Mouse (Mus musculus): ENCODE results near the gene 2310039H08Rik. TPM values are rescaled to one million over a fixed set of nuclear protein-coding genes. Genes with fewer than 3 reads are reported as not detected.
A peak's percentile ranks its signal among the peaks of the same experiment; 100 is the strongest.

The 2310039H08Rik gene
- 10 to 100 TPM in 1 of 2 experiments, 1 to 10 TPM in 1; 7.5 to 10.5 TPM for total RNA-seq (2021)

- DNase-seq (ENCODE audit: extremely low spot score in 1 of 2, low spot score in 1 of 2), result peak; percentile 67 to 83
These were observed at the start of gene 2310039H08Rik for GRCm38 (mm10) chr17:46772404-46773277. TSS of gene 2310039H08Rik (plus strand) at chr17:46772635.

DNA sequence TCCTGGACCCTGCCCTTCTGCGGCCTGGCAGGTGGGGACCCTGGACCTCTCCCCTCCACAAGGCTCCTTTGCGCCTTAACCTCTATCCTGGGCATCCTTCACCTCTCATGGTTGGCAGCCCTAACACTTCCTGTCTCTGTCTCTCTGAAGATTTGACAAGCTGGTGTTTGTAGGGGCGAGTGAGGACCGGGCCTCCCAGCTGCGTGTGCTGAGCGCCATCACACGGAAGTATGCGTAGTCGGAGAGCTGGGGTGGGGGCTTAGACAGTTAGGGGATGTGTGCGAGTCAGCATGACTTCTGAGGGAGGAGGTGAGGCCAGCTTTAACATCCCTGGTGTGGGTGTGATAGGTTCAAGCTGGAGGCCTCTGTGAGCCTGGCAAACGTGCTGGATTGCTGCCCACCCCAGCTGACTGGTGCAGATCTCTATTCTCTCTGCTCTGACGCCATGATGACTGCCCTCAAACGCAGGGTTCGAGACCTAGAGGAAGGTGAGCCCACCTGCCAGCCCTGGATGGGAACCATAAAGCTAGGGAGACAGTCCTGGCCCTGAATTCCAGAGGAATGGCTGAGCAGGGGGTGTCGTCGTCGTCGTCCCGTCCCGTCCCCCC lies 47.9 kb upstream of the 2310039H08Rik start:
- no peak for DNase-seq (ENCODE audit: extremely low spot score in 1 of 2, low spot score in 1 of 2)

DNA sequence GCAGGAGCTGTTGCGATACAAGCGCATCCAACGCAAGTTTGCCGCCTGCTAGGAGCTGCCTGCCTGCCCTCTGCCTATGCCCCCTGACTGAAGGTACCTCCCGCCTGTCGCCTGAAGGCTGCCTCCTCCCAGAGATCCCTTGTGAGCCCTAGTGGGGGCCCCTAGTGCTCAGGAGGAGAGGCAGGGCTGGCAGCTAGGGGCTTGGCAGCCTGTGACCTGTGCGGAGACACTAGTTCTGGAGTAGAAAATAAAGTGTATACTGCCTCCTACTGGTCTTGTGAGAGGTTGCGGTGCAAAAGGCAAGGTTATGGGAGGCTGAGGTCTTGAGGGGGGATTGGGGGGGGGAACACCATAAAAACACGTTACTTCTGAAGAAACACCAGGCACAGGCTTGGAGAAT lies 47.2 kb upstream of the 2310039H08Rik start:
- DNase-seq (ENCODE audit: extremely low spot score in 1 of 2, low spot score in 1 of 2), result no peak

DNA sequence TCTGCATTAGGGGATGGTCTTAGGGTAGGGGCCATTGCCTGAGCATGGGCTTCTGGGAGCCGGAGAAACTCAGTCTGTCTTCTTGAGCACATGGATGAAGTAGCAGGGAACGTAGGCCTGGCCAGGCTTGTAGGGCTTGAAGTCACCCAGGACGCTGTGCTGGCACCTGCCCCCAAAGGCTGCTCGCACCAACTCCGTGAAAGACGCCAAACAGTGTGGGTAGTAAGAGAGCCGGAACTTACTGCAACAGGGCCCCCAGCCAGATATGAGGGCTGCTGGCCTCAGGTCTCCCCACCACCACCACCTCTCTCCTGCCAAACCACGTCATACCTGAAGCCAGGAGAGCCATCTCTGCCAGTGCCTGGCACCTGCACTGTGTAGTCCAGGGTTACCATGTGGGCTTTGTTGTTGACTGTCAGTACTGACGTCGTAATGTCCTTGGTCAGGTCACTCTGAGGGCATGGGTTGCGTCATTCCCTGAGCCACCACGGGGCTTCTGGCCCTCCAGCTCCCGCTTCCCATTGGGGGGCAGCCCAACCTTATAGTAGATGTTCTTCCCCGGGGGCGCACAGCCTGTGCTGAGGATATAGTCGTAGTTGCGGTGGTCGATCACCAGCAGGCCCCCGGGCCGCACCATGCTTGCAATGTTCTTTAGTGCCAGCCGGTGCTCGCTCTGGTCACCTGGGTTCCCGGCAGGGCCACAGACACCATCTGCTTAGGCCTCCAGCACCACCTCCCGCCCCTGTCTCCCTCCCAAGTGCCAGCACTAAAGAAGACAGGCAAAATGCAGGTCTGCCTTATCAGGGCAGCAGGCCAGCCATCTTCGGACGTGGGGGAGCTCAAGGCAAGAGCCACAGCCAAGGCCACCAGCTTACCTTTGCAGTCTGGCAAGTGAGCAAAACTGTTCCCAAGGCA lies 46.4 kb upstream of the 2310039H08Rik start:
- no peak for DNase-seq (ENCODE audit: extremely low spot score in 1 of 2, low spot score in 1 of 2)

DNA sequence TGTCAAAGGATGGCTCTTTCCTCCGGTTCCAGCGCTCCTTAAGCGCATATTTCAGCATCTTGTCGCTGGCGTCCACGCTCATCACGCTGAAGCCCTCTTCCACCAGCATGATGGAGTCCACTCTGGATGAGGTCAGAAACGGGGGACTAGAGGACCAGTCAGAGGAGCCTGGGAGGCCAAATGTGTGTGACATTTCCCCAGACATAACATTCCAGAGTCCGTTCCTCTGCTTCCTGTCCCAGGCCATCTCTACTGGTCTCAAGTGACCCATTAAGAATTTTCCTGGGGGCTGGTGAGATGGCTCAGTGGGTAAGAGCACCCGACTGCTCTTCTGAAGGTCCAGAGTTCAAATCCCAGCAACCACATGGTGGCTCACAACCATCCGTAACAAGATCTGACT lies 45.2 kb upstream of the 2310039H08Rik start:
- DNase-seq (ENCODE audit: extremely low spot score in 1 of 2, low spot score in 1 of 2), result no peak

DNA sequence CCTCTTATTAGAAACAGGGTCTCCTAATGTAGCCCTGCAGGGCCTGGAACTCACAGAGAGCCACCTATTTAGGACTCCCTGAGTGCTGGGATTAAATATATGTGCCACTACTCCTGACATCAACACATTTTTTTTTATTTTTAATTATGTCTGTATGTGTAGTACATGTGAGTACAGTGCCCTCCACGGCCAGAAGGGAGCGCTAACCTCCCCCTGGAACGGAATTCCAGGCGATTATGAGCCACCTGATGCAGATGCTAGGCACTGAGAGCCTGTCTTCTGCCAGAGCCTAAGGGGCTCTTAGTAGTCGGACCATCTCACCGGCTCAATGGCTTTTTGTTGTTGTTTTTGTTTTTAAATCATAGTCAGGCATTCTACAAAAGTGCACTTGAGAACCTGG lies 44.4 kb upstream of the 2310039H08Rik start:
- peak in 1 of 2 experiments; percentile 31 for DNase-seq (ENCODE audit: extremely low spot score in 1 of 2, low spot score in 1 of 2)

GRCm38 (mm10) chr17:46728496-46728895 lies 43.9 kb upstream of the 2310039H08Rik start:
- no peak for DNase-seq (ENCODE audit: extremely low spot score in 1 of 2, low spot score in 1 of 2)

GRCm38 (mm10) chr17:46728904-46729318 lies 43.5 kb upstream of the 2310039H08Rik start, which contains the start of gene Gnmt:
TSS of gene Gnmt (minus strand) at chr17:46729168.
- DNase-seq (ENCODE audit: extremely low spot score in 1 of 2, low spot score in 1 of 2), result no peak

GRCm38 (mm10) chr17:46734055-46734454 lies 38.4 kb upstream of the 2310039H08Rik start:
- no peak for DNase-seq (ENCODE audit: extremely low spot score in 1 of 2, low spot score in 1 of 2)

- DNase-seq (ENCODE audit: extremely low spot score in 1 of 2, low spot score in 1 of 2), result no peak
These were observed 37.1 kb upstream of the 2310039H08Rik start for GRCm38 (mm10) chr17:46735287-46735686.

- peak in 1 of 2 experiments; percentile 50 for DNase-seq (ENCODE audit: extremely low spot score in 1 of 2, low spot score in 1 of 2)
These were observed 36.3 kb upstream of the 2310039H08Rik start for GRCm38 (mm10) chr17:46736160-46736559.

DNA sequence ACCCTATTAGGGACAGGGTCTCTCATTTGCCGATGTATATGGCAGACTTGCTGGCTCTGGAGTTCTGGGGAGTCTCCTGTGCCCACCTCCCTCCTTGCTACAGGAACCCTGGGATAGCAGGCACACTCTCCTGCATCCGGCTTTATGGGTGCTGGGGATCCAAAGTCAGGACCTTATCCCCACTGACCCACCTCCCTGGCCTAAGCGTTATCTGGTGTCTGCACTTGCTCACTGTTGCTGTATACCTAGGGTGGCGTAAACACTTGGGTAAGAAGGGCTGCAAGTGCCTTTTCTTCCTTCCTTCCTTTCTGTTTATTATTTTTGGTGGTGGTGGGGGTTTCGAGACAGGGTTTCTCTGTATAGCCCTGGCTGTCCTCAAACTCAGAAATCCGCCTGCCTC lies 31.1 kb upstream of the 2310039H08Rik start:
- DNase-seq (ENCODE audit: extremely low spot score in 1 of 2, low spot score in 1 of 2), result no peak

DNA sequence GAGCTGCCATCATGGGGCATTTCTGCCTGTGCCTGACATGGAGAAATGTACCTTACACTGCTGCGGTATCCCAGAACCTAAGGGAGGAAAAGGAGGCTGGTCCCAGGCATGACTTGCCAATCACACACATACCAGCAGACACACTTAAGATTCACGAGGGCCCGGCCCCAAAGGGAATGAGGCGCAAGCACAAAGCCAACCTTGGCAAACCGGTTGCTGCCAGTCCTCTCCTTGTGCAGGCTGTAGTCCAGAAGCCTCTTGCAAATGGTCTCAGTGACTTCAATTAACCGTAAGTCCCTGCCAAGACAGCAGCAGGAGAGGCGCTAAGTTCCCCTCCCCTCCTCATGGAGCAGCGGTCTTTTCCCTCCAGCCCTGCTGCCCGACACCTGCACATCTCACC lies 29.4 kb upstream of the 2310039H08Rik start:
- no peak for DNase-seq (ENCODE audit: extremely low spot score in 1 of 2, low spot score in 1 of 2)

DNA sequence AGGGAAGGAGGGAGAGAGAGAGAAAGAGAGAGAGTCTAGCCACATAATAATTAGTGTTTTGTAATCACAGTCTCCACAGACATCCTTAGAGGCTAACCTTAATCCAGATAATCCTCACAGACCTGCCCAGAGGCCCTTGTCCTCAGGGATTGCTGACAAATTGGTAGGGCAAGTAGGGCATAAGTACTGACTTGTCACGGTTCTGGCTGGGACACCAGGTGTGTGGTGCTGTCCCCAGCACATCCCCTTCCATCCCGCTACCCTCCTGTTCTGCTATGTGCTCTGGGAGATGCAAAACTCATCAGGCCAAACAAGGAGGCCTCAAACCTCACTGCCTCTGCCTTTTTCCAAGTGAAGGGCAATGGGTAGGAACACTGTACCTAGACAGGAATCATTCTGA lies 26.9 kb upstream of the 2310039H08Rik start:
- no peak for DNase-seq (ENCODE audit: extremely low spot score in 1 of 2, low spot score in 1 of 2)

GRCm38 (mm10) chr17:46747234-46747633 lies 25.2 kb upstream of the 2310039H08Rik start:
- no peak for DNase-seq (ENCODE audit: extremely low spot score in 1 of 2, low spot score in 1 of 2)

- no peak for DNase-seq (ENCODE audit: extremely low spot score in 1 of 2, low spot score in 1 of 2)
These were observed 24.6 kb upstream of the 2310039H08Rik start for GRCm38 (mm10) chr17:46747806-46748205.

DNA sequence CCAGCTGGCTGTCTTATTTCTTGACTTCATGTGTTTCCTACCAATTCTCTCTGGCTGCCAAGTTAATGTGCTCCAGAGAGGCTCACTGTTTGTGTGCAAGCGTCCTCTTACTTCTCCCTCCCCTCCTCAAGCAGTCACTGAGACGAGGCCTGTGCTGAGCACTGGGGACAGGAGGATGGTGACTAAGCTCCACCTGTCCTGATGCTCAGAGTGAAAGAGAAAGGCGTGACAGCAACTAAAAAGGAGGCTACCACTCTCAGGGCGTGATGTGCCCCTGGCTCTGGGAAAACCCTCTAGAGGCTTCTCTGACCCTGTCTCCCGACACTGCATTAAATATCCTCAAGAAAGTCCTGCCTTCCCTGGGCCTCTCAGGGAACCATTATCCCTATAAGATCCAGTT lies 23.2 kb upstream of the 2310039H08Rik start:
- DNase-seq (ENCODE audit: extremely low spot score in 1 of 2, low spot score in 1 of 2), result no peak

- no peak for DNase-seq (ENCODE audit: extremely low spot score in 1 of 2, low spot score in 1 of 2)
These were observed 21.9 kb upstream of the 2310039H08Rik start for GRCm38 (mm10) chr17:46750580-46750979.

GRCm38 (mm10) chr17:46751056-46751793 lies 21.2 kb upstream of the 2310039H08Rik start:
- DNase-seq (ENCODE audit: extremely low spot score in 1 of 2, low spot score in 1 of 2), result no peak

All from layer of hippocampus, postnatal 25 days (tissue).